Mouse (Mus musculus) kidney, embryonic 15.5 days (tissue): ENCODE measurements around the gene Slc35e2. TPM values are rescaled to one million over a fixed set of nuclear protein-coding genes. Genes with fewer than 3 reads are reported as not detected.

Experiments used
- ATAC-seq: fragments of 200-750 bp; cut with Nextera tagmentation; replicated peaks from 2 replicates; pipeline ENCODE4 v1.8.0; 2017; ENCODE audit warnings: moderate TSS enrichment; ENCODE audit not compliant: low FRiP score
- H3K27ac ChIP-seq: fragments of 300-500 bp; sonication (generic); 2 replicates; pipeline ENCODE4 v1.5.1; 2015; ENCODE audit warnings: mild to moderate bottlenecking, inconsistent platforms
- H3K27me3 ChIP-seq: fragments of 300-500 bp; sonication (generic); 2 replicates; pipeline ENCODE4 v1.6.1; 2015; ENCODE audit warnings: inconsistent platforms
- H3K36me3 ChIP-seq: fragments of 300-500 bp; sonication (generic); 2 replicates; pipeline ENCODE4 v1.6.1; 2015; ENCODE audit warnings: inconsistent platforms
- H3K4me1 ChIP-seq: fragments of 300-500 bp; sonication (generic); 2 replicates; pipeline ENCODE4 v1.6.1; 2015; ENCODE audit warnings: inconsistent platforms
- H3K4me2 ChIP-seq: fragments of 300-500 bp; sonication (generic); 2 replicates; pipeline ENCODE4 v1.6.1; 2015; ENCODE audit warnings: moderate library complexity, mild to moderate bottlenecking, inconsistent platforms
- H3K4me3 ChIP-seq: fragments of 300-500 bp; sonication (generic); replicated peaks from 2 replicates; pipeline ENCODE4 v1.5.1; 2015; ENCODE audit warnings: mild to moderate bottlenecking, inconsistent platforms
- H3K9ac ChIP-seq: fragments of 300-500 bp; sonication (generic); 2 replicates; pipeline ENCODE4 v1.6.1; 2015; ENCODE audit warnings: mild to moderate bottlenecking, inconsistent platforms
- H3K9me3 ChIP-seq: fragments of 300-500 bp; sonication (generic); replicated peaks from 2 replicates; pipeline ENCODE4 v1.6.1; 2016; ENCODE audit warnings: inconsistent platforms
- WGBS: fragments of 180-500 bp; shearing (Covaris S2); methylation state at CpG from one replicate; pipeline ENCODE4 v1.1.7; 2015; ENCODE audit warnings: mixed read lengths; 5-methylcytosine and 5-hydroxymethylcytosine counted together
- polyA plus RNA-seq: library from polyadenylated mRNA; unstranded; fragments of >200 nt; fragmentation: Nextera tagmentation; extraction: Ambion mirVana; gene quantifications from 2 replicates; pipeline ENCODE4 v1.2.1, GENCODE M21; 2015

The Slc35e2 gene
- polyA plus RNA-seq, 1 experiment from 2014 or later = 10.4 TPM

- Histone ChIP-seq H3K4me3 (no peak overlapping the region), H3K27ac (no peak overlapping the region), H3K9ac (no peak overlapping the region), H3K4me2 (no peak overlapping the region), H3K9me3 (no peaks in the 10 kb centered on the region), H3K4me1 (0 out of 2 replicates have a peak, but pooled peaks cover under 1% of the 10 kb centered on the region), H3K36me3 (peaks cover 92% of the 10 kb centered on the region), H3K27me3 (no peaks in the 10 kb centered on the region)
- 93% methylated on average over 5 of the region's 5 CpGs for WGBS
- ATAC-seq = no peak
Measured at GRCm38 (mm10) chr4:155645721-155646120, 44.5 kb downstream of the Slc35e2 start.

GRCm38 (mm10) chr4:155649355-155649754 is 48.1 kb downstream of the Slc35e2 start:
- no peak for ATAC-seq

GRCm38 (mm10) chr4:155651553-155652269 is 50.5 kb downstream of the Slc35e2 start:
- peaks cover 59% of the 10 kb centered on the region for H3K36me3 ChIP-seq
- ATAC-seq = peak; percentile 45
- H3K4me2 ChIP-seq = peak overlapping the region; percentile 83
- H3K9me3 ChIP-seq = no peaks in the 10 kb centered on the region
- 47% methylated on average over 15 of the region's 15 CpGs for WGBS
- peaks cover 49% of the 10 kb centered on the region for H3K4me1 ChIP-seq
- H3K4me3 ChIP-seq = peak overlapping the region; percentile 53
- peaks cover 51% of the 10 kb centered on the region for H3K27me3 ChIP-seq
- no peak overlapping the region for H3K9ac ChIP-seq
- peak overlapping the region; percentile 85 for H3K27ac ChIP-seq

More at GRCm38 (mm10) chr4:155649355-155649754, 48.1 kb downstream of the Slc35e2 start:
- 90% methylated on average over 11 of the region's 11 CpGs for WGBS
- Histone ChIP-seq H3K4me1 (peaks cover 37% of the 10 kb centered on the region), H3K4me3 (no peak overlapping the region), H3K9ac (no peak overlapping the region), H3K27ac (no peak overlapping the region), H3K4me2 (no peak overlapping the region), H3K9me3 (no peaks in the 10 kb centered on the region), H3K27me3 (peaks cover 31% of the 10 kb centered on the region), H3K36me3 (peaks cover 65% of the 10 kb centered on the region)

GRCm38 (mm10) chr4:155652283-155653085 is 51.3 kb downstream of the Slc35e2 start:
- Histone ChIP-seq H3K4me2 (peak overlapping the region; percentile 83), H3K9ac (peak overlapping the region; percentile 59), H3K4me3 (peak overlapping the region; percentile 53), H3K9me3 (no peaks in the 10 kb centered on the region), H3K4me1 (peaks cover 49% of the 10 kb centered on the region), H3K36me3 (peaks cover 58% of the 10 kb centered on the region), H3K27ac (peak overlapping the region; percentile 85), H3K27me3 (peaks cover 51% of the 10 kb centered on the region)
- ATAC-seq = no peak
- 20% methylated on average over 36 of the region's 36 CpGs for WGBS

GRCm38 (mm10) chr4:155653086-155653450 is 51.9 kb downstream of the Slc35e2 start, which contains the start of gene Mmp23:
Gene Mmp23 (minus strand): TSS chr4:155653384.
- H3K4me2 ChIP-seq = peak within 1 kb of the TSS; percentile 83
- peak within 1 kb of the TSS; percentile 59 for H3K9ac ChIP-seq
- H3K27me3 ChIP-seq = peaks cover 51% of the 10 kb centered on the region
- H3K4me3 ChIP-seq = peak within 1 kb of the TSS; percentile 53
- WGBS = 1% methylated on average over 33 of the region's 33 CpGs
- H3K27ac ChIP-seq = peak within 1 kb of the TSS; percentile 85
- peaks cover 52% of the 10 kb centered on the region for H3K36me3 ChIP-seq
- ATAC-seq = peak; percentile 69
- H3K9me3 ChIP-seq = no peaks in the 10 kb centered on the region
- peaks cover 49% of the 10 kb centered on the region for H3K4me1 ChIP-seq

GRCm38 (mm10) chr4:155653451-155654182 is 52.4 kb downstream of the Slc35e2 start:
- peaks cover 51% of the 10 kb centered on the region for H3K27me3 ChIP-seq
- peak overlapping the region; percentile 53 for H3K4me3 ChIP-seq
- H3K27ac ChIP-seq = peak overlapping the region; percentile 85
- H3K36me3 ChIP-seq = peaks cover 49% of the 10 kb centered on the region
- peak; percentile 10 for ATAC-seq
- H3K9ac ChIP-seq = peak overlapping the region; percentile 59
- no peaks in the 10 kb centered on the region for H3K9me3 ChIP-seq
- peaks cover 49% of the 10 kb centered on the region for H3K4me1 ChIP-seq
- WGBS = 2% methylated on average over 31 of the region's 31 CpGs
- H3K4me2 ChIP-seq = peak overlapping the region; percentile 83

GRCm38 (mm10) chr4:155654183-155654455 is 52.9 kb downstream of the Slc35e2 start:
- Histone ChIP-seq H3K27me3 (peaks cover 51% of the 10 kb centered on the region), H3K4me1 (peaks cover 49% of the 10 kb centered on the region), H3K4me2 (peak overlapping the region; percentile 83), H3K4me3 (peak overlapping the region; percentile 53), H3K9me3 (no peaks in the 10 kb centered on the region), H3K9ac (peak overlapping the region; percentile 45), H3K27ac (no peak overlapping the region), H3K36me3 (peaks cover 49% of the 10 kb centered on the region)
- WGBS = 1% methylated on average over 6 of the region's 6 CpGs
- 0 out of 2 replicates have a peak, but pooled peaks have one; percentile 3 for ATAC-seq

- Histone ChIP-seq H3K36me3 (peaks cover 45% of the 10 kb centered on the region), H3K4me1 (peaks cover 49% of the 10 kb centered on the region), H3K4me3 (peak overlapping the region; percentile 53), H3K27ac (no peak overlapping the region), H3K4me2 (peak overlapping the region; percentile 83), H3K9me3 (no peaks in the 10 kb centered on the region), H3K9ac (peak overlapping the region; percentile 45), H3K27me3 (peaks cover 51% of the 10 kb centered on the region)
- peak; percentile 41 for ATAC-seq
- WGBS = under 1% methylated on average over 52 of the region's 52 CpGs
Measured at GRCm38 (mm10) chr4:155654456-155655298, 53.5 kb downstream of the Slc35e2 start.

GRCm38 (mm10) chr4:155656214-155656751 is 55.1 kb downstream of the Slc35e2 start:
- no peak for ATAC-seq
- H3K4me3 ChIP-seq = no peak overlapping the region
- H3K27me3 ChIP-seq = peaks cover 49% of the 10 kb centered on the region
- 88% methylated on average over 13 of the region's 13 CpGs for WGBS
- peaks cover 32% of the 10 kb centered on the region for H3K36me3 ChIP-seq
- no peak overlapping the region for H3K27ac ChIP-seq
- H3K9ac ChIP-seq = 0 out of 2 replicates have a peak overlapping the region, but pooled peaks have one; percentile 1
- no peaks in the 10 kb centered on the region for H3K9me3 ChIP-seq
- peaks cover 48% of the 10 kb centered on the region for H3K4me1 ChIP-seq
- no peak overlapping the region for H3K4me2 ChIP-seq

- no peak overlapping the region for H3K9ac ChIP-seq
- H3K36me3 ChIP-seq = peaks cover 34% of the 10 kb centered on the region
- no peak overlapping the region for H3K27ac ChIP-seq
- peaks cover 21% of the 10 kb centered on the region for H3K4me1 ChIP-seq
- ATAC-seq = no peak
- H3K9me3 ChIP-seq = no peaks in the 10 kb centered on the region
- no peak overlapping the region for H3K4me2 ChIP-seq
- H3K4me3 ChIP-seq = no peak overlapping the region
- H3K27me3 ChIP-seq = peaks cover 24% of the 10 kb centered on the region
- 92% methylated on average over 9 of the region's 10 CpGs for WGBS
Measured at GRCm38 (mm10) chr4:155658961-155659360, 57.7 kb downstream of the Slc35e2 start.

GRCm38 (mm10) chr4:155660641-155661040 is 59.4 kb downstream of the Slc35e2 start:
- Histone ChIP-seq H3K4me1 (0 out of 2 replicates have a peak, but pooled peaks cover 5% of the 10 kb centered on the region), H3K36me3 (peaks cover 43% of the 10 kb centered on the region), H3K27me3 (peaks cover 7% of the 10 kb centered on the region), H3K4me3 (no peak overlapping the region), H3K27ac (no peak overlapping the region), H3K9ac (no peak overlapping the region), H3K4me2 (no peak overlapping the region), H3K9me3 (no peaks in the 10 kb centered on the region)
- no peak for ATAC-seq
- 69% methylated on average over 12 of the region's 12 CpGs for WGBS
